Mouse (Mus musculus): ENCODE data around the gene Spred3.

Gene Spred3

GRCm38 (mm10) chr7:29128725-29129124 lies 41.5 kb downstream of the Spred3 start:
- no peak for DNase-seq (ENCODE audit: low read depth)

- DNase-seq (ENCODE audit: low read depth), result peak; percentile 30
These were observed 43.9 kb downstream of the Spred3 start for GRCm38 (mm10) chr7:29126173-29126915.

- no peak for DNase-seq (ENCODE audit: low read depth)
These were observed 45.2 kb downstream of the Spred3 start, which contains the start of gene Ryr1 for GRCm38 (mm10) chr7:29124970-29125369. Gene Ryr1, minus strand, starts transcription at chr7:29125179.

- DNase-seq (ENCODE audit: low read depth), result no peak
These were observed 46.5 kb downstream of the Spred3 start for GRCm38 (mm10) chr7:29123531-29124358.

GRCm38 (mm10) chr7:29122821-29123220 lies 47.4 kb downstream of the Spred3 start:
- DNase-seq (ENCODE audit: low read depth), result no peak

GRCm38 (mm10) chr7:29119526-29119925 lies 50.7 kb downstream of the Spred3 start:
- DNase-seq (ENCODE audit: low read depth), result no peak

- no peak for DNase-seq (ENCODE audit: low read depth)
These were observed 51.9 kb downstream of the Spred3 start for GRCm38 (mm10) chr7:29118142-29118851.

- DNase-seq (ENCODE audit: low read depth), result no peak
These were observed 60.9 kb downstream of the Spred3 start for GRCm38 (mm10) chr7:29108992-29109955.
